Mouse (Mus musculus) embryonic facial prominence, embryonic 15.5 days (tissue): ENCODE results near the gene Rpgrip1l. TPM values are rescaled to one million over a fixed set of nuclear protein-coding genes. Genes with fewer than 3 reads are reported as not detected.

Experiments used
- ATAC-seq: fragments of 200-750 bp; cut with Nextera tagmentation; 2 replicates; pipeline ENCODE4 v1.8.0; 2017; ENCODE audit warnings: low read depth, moderate TSS enrichment; ENCODE audit not compliant: insufficient number of reproducible peaks, low FRiP score, low TSS enrichment
- H3K27ac ChIP-seq: fragments of 300-500 bp; sonication (generic); replicated peaks from 2 replicates; pipeline ENCODE4 v1.5.1; 2015; ENCODE audit warnings: mild to moderate bottlenecking, inconsistent platforms
- H3K27me3 ChIP-seq: fragments of 300-500 bp; sonication (generic); 2 replicates; pipeline ENCODE4 v1.6.1; 2015; ENCODE audit warnings: inconsistent platforms
- H3K36me3 ChIP-seq: fragments of 300-500 bp; sonication (generic); 2 replicates; pipeline ENCODE4 v1.6.1; 2015; ENCODE audit warnings: mild to moderate bottlenecking, inconsistent platforms
- H3K4me1 ChIP-seq: fragments of 300-500 bp; sonication (generic); 2 replicates; pipeline ENCODE4 v1.6.1; 2015; ENCODE audit warnings: inconsistent platforms
- H3K4me2 ChIP-seq: fragments of 300-500 bp; sonication (generic); replicated peaks from 2 replicates; pipeline ENCODE4 v1.6.1; 2015; ENCODE audit warnings: mild to moderate bottlenecking, inconsistent platforms
- H3K4me3 ChIP-seq: fragments of 300-500 bp; sonication (generic); replicated peaks from 2 replicates; pipeline ENCODE4 v1.5.1; 2015; ENCODE audit warnings: mild to moderate bottlenecking, inconsistent platforms
- H3K9ac ChIP-seq: fragments of 300-500 bp; sonication (generic); 2 replicates; pipeline ENCODE4 v1.6.1; 2015; ENCODE audit warnings: inconsistent platforms
- H3K9me3 ChIP-seq: fragments of 300-500 bp; sonication (generic); replicated peaks from 2 replicates; pipeline ENCODE4 v1.6.1; 2016; ENCODE audit warnings: inconsistent platforms
- WGBS: fragments of 180-500 bp; shearing (Covaris S2); methylation state at CpG from one replicate; pipeline ENCODE4 v1.1.7; 2015; 5-methylcytosine and 5-hydroxymethylcytosine counted together
- polyA plus RNA-seq: library from polyadenylated mRNA; unstranded; fragments of >200 nt; fragmentation: Nextera tagmentation; extraction: Ambion mirVana; gene quantifications from 2 replicates; pipeline ENCODE4 v1.2.1, GENCODE M21; 2015

Gene Rpgrip1l
- polyA plus RNA-seq, 1 experiment from 2014 or later: 14.8 TPM

GRCm38 (mm10) chr8:91234097-91234496 lies 79.0 kb downstream of the Rpgrip1l start:
- H3K9ac ChIP-seq: no peak overlapping the region
- no peak for ATAC-seq
- no peaks in the 10 kb centered on the region for H3K4me1 ChIP-seq
- 62% methylated on average over 2 of the region's 2 CpGs for WGBS
- no peak overlapping the region for H3K4me2 ChIP-seq
- H3K9me3 ChIP-seq: no peaks in the 10 kb centered on the region
- peaks cover 9% of the 10 kb centered on the region; the same call in 1 of the 2 replicates for H3K36me3 ChIP-seq
- no peak overlapping the region for H3K27ac ChIP-seq
- no peaks in the 10 kb centered on the region for H3K27me3 ChIP-seq
- no peak overlapping the region for H3K4me3 ChIP-seq

GRCm38 (mm10) chr8:91227421-91227841 lies 85.6 kb downstream of the Rpgrip1l start:
- Histone ChIP-seq H3K27ac (no peak overlapping the region), H3K4me2 (no peak overlapping the region)
- no peak for ATAC-seq

GRCm38 (mm10) chr8:91224227-91224626 lies 88.8 kb downstream of the Rpgrip1l start:
- H3K36me3 ChIP-seq: peaks cover 11% of the 10 kb centered on the region; the same call in 1 of the 2 replicates
- H3K4me2 ChIP-seq: no peak overlapping the region
- H3K27me3 ChIP-seq: no peaks in the 10 kb centered on the region
- no peak for ATAC-seq
- H3K4me3 ChIP-seq: no peak overlapping the region
- WGBS: 90% methylated on average over 7 of the region's 7 CpGs
- no peak overlapping the region for H3K27ac ChIP-seq
- no peak overlapping the region for H3K9ac ChIP-seq
- no peaks in the 10 kb centered on the region; the same call in 1 of the 2 replicates for H3K4me1 ChIP-seq
- H3K9me3 ChIP-seq: no peaks in the 10 kb centered on the region

More at GRCm38 (mm10) chr8:91227421-91227841, 85.6 kb downstream of the Rpgrip1l start:
- WGBS: 87% methylated on average over 7 of the region's 7 CpGs
- no peak overlapping the region for H3K9ac ChIP-seq
- H3K4me1 ChIP-seq: no peaks in the 10 kb centered on the region
- H3K27me3 ChIP-seq: no peaks in the 10 kb centered on the region
- H3K4me3 ChIP-seq: no peak overlapping the region
- H3K36me3 ChIP-seq: peaks cover 20% of the 10 kb centered on the region
- H3K9me3 ChIP-seq: no peaks in the 10 kb centered on the region

- H3K9ac ChIP-seq: no peak overlapping the region
- 56% methylated on average over 2 of the region's 2 CpGs for WGBS
- no peak overlapping the region for H3K4me3 ChIP-seq
- H3K27ac ChIP-seq: peak overlapping the region; percentile 23; the same call in 1 of the 2 replicates
- H3K4me2 ChIP-seq: no peak overlapping the region
- H3K27me3 ChIP-seq: no peaks in the 10 kb centered on the region
- ATAC-seq: peak; percentile 49; the same call in 1 of the 2 replicates
- H3K36me3 ChIP-seq: peaks cover 11% of the 10 kb centered on the region; the same call in 1 of the 2 replicates
- H3K4me1 ChIP-seq: peaks cover 7% of the 10 kb centered on the region
- H3K9me3 ChIP-seq: no peaks in the 10 kb centered on the region
Observed at GRCm38 (mm10) chr8:91221841-91222240, 91.2 kb downstream of the Rpgrip1l start.

DNA sequence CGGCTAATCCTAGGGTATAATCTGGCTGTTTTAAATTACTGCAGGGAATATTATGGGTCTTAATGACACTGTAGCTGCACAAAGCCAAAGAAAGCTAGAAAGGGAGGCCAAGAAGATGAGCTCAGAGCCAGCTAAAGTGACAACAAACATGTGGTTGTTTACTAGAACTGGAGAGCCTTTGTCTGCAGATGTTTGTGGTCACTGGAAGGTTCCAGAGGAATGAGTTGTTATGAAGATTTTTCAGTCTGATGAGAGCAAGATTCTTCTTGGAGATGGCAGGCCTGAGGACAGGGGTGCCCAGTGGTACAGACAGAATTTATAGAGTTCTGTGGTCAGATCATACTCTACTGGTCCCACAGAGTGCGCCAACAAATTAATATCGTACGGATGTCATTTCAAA lies 94.8 kb downstream of the Rpgrip1l start:
- WGBS: 43% methylated on average over 4 of the region's 4 CpGs
- Histone ChIP-seq H3K9ac (no peak overlapping the region), H3K36me3 (no peaks in the 10 kb centered on the region), H3K4me2 (no peak overlapping the region), H3K27me3 (no peaks in the 10 kb centered on the region), H3K4me1 (peaks cover 17% of the 10 kb centered on the region), H3K4me3 (no peak overlapping the region), H3K9me3 (no peaks in the 10 kb centered on the region), H3K27ac (peak overlapping the region; percentile 88)
- ATAC-seq: peak; percentile 49; the same call in 1 of the 2 replicates

GRCm38 (mm10) chr8:91217062-91217905 lies 95.8 kb downstream of the Rpgrip1l start:
- Histone ChIP-seq H3K27me3 (no peaks in the 10 kb centered on the region), H3K4me1 (peaks cover 17% of the 10 kb centered on the region), H3K4me2 (0 out of 2 replicates have a peak overlapping the region, but pooled peaks have one; percentile 4), H3K27ac (peak overlapping the region; percentile 88), H3K4me3 (no peak overlapping the region), H3K36me3 (no peaks in the 10 kb centered on the region), H3K9me3 (no peaks in the 10 kb centered on the region), H3K9ac (no peak overlapping the region)
- ATAC-seq: peak; percentile 83
- WGBS: 30% methylated on average over 5 of the region's 5 CpGs

DNA sequence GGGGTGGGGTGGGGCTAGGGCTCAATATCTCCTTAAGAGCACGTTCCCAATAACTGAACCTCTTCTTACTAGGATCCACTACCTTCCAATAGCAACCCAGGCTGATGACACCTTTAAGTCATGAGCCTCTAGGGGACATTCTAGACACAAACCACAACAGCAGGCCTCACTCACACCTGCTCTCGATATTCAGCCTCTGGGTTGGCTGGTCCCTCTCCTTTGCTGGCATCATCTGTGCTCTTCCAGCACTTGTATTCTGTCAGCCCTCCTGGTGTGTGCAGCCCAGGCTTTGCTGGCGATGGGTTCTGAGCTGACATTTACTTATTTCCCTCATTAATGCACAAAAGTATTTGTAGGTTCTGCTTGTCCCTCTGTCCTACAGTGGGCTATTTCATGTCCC lies 98.8 kb downstream of the Rpgrip1l start:
- Histone ChIP-seq H3K27ac (no peak overlapping the region), H3K9ac (no peak overlapping the region), H3K4me3 (no peak overlapping the region), H3K27me3 (no peaks in the 10 kb centered on the region), H3K4me2 (no peak overlapping the region), H3K36me3 (no peaks in the 10 kb centered on the region), H3K9me3 (no peaks in the 10 kb centered on the region), H3K4me1 (peaks cover 17% of the 10 kb centered on the region)
- no peak for ATAC-seq
- 80% methylated on average over 3 of the region's 3 CpGs for WGBS

DNA sequence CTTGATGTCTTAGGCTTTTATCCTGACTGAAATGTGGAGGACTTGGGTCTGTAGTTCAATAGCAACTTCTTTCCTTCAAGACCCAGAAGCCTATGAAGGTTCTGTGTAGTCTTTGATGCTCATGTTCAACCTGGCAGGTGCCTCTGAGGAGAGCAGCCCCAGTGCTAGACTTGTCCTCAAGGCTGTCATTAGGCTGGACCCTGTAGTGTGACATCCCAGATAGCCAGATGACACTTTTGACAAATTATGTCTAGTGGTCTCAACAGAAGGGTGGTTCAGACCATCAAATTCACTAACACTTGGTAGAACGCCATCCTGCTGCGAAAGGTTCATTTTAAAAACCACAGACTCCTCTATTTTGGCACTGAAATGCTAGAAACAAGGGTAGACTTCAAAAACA lies 100.1 kb downstream of the Rpgrip1l start:
- no peak overlapping the region for H3K4me3 ChIP-seq
- 53% methylated on average over 2 of the region's 2 CpGs for WGBS
- no peaks in the 10 kb centered on the region for H3K27me3 ChIP-seq
- H3K4me2 ChIP-seq: no peak overlapping the region
- peaks cover 10% of the 10 kb centered on the region for H3K4me1 ChIP-seq
- H3K9me3 ChIP-seq: no peaks in the 10 kb centered on the region
- no peak overlapping the region for H3K9ac ChIP-seq
- ATAC-seq: no peak
- no peaks in the 10 kb centered on the region for H3K36me3 ChIP-seq
- H3K27ac ChIP-seq: no peak overlapping the region

- no peak for ATAC-seq
- Histone ChIP-seq H3K4me2 (no peak overlapping the region), H3K36me3 (no peaks in the 10 kb centered on the region), H3K4me3 (no peak overlapping the region), H3K9ac (no peak overlapping the region), H3K4me1 (no peaks in the 10 kb centered on the region), H3K27me3 (no peaks in the 10 kb centered on the region), H3K27ac (no peak overlapping the region), H3K9me3 (no peaks in the 10 kb centered on the region)
- WGBS: 64% methylated on average over 3 of the region's 3 CpGs
Observed at GRCm38 (mm10) chr8:91209658-91210057, 103.4 kb downstream of the Rpgrip1l start.

DNA sequence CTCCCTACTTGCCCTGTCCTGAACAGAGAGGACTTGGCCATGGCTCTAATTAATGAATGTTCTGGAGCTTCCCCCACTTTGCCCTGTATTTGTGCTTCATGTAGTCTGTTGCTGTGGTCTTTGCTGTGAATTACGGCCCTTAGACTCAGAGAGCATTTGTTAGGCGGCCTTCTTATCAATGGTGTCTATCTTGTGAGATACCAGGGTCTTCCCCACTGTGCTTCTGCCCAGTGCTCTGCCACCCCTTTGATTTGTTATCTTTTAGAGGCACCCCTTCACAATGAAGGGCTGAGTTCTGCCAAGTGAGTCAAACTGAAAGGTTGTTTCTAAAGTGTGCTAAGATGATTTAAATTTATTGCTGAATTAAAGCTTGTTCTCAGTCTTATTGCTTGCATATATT lies 105.4 kb downstream of the Rpgrip1l start:
- Histone ChIP-seq H3K4me3 (no peak overlapping the region), H3K27ac (no peak overlapping the region), H3K9me3 (no peaks in the 10 kb centered on the region), H3K36me3 (no peaks in the 10 kb centered on the region), H3K27me3 (no peaks in the 10 kb centered on the region), H3K4me1 (no peaks in the 10 kb centered on the region), H3K9ac (no peak overlapping the region), H3K4me2 (no peak overlapping the region)
- WGBS: 68% methylated on average over 2 of the region's 2 CpGs
- ATAC-seq: no peak

DNA sequence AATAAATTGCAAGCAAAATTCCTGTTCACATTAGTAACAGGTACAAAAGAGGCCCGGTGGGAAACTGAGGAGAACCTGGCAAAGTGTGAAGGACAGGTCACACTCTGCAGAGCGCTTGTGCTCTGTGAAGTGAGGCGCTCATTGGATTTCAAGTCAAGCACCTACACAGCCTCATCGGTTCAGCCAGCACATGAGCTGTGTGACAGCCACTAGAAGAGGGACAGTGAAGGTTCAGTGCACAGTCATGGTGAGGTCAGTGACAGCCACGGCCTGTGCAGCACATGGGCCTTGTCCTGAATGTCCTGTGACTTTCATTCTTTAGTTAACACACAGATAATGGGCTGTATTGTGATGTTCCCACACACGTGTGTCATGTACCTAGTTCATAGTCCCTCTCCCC lies 107.2 kb downstream of the Rpgrip1l start:
- Histone ChIP-seq H3K27me3 (no peaks in the 10 kb centered on the region), H3K36me3 (no peaks in the 10 kb centered on the region), H3K9me3 (no peaks in the 10 kb centered on the region), H3K4me3 (no peak overlapping the region), H3K9ac (no peak overlapping the region), H3K4me2 (no peak overlapping the region), H3K27ac (no peak overlapping the region), H3K4me1 (no peaks in the 10 kb centered on the region)
- 82% methylated on average over 6 of the region's 6 CpGs for WGBS
- no peak for ATAC-seq
